Mouse (Mus musculus) ES-E14 (cell line): ENCODE data around the gene Hs6st3.

Source experiments
- HCFC1 ChIP-seq: IDR thresholded peaks from 2 replicates; pipeline ENCODE4 v1.6.1; 2012; ENCODE audit warnings: low read length, inconsistent platforms, borderline replicate concordance; ENCODE audit not compliant: insufficient read depth
- ZNF384 ChIP-seq: IDR thresholded peaks from 2 replicates; pipeline ENCODE4 v1.6.1; 2012; ENCODE audit warnings: low read depth, low read length, inconsistent platforms

- TF ChIP-seq ZNF384 = no peak
- no peak for TF ChIP-seq HCFC1
Observed at GRCm38 (mm10) chr14:119227709-119228338, 89.7 kb downstream of the Hs6st3 start.
